Mouse (Mus musculus) erythroid progenitor cell, adult 5-6 weeks (primary cell): Measurements from ENCODE around the gene Zranb1. TPM values are rescaled to one million over a fixed set of nuclear protein-coding genes. Genes with fewer than 3 reads are reported as not detected.

Source experiments
- ATAC-seq: replicated peaks from 2 replicates; pipeline ENCODE4 v1.8.0; 2016; ENCODE audit warnings: moderate number of reproducible peaks, mild to moderate bottlenecking, moderate TSS enrichment, inconsistent platforms; ENCODE audit not compliant: poor library complexity, low FRiP score, severe bottlenecking
- total RNA-seq, 2 experiments: library from RNA; stranded (forward) in 1 of 2; stranded (reverse) in 1 of 2; fragments of 150-400 nt in 1 of 2; fragments of 186-747, 209-891 nt in 1 of 2; gene quantifications; 2 replicates each; pipeline versions ENCODE4 v1.2.3 to v1.2.4; 2015 to 2017; ENCODE audit warnings: low replicate concordance in 2 of 2

Zranb1 gene
- 30.6 and 33.2 TPM in 2 replicates for total RNA-seq (2015; ENCODE audit: low replicate concordance)
- total RNA-seq (2017; ENCODE audit: low replicate concordance): 62.5 and 78.7 TPM in 2 replicates

DNA sequence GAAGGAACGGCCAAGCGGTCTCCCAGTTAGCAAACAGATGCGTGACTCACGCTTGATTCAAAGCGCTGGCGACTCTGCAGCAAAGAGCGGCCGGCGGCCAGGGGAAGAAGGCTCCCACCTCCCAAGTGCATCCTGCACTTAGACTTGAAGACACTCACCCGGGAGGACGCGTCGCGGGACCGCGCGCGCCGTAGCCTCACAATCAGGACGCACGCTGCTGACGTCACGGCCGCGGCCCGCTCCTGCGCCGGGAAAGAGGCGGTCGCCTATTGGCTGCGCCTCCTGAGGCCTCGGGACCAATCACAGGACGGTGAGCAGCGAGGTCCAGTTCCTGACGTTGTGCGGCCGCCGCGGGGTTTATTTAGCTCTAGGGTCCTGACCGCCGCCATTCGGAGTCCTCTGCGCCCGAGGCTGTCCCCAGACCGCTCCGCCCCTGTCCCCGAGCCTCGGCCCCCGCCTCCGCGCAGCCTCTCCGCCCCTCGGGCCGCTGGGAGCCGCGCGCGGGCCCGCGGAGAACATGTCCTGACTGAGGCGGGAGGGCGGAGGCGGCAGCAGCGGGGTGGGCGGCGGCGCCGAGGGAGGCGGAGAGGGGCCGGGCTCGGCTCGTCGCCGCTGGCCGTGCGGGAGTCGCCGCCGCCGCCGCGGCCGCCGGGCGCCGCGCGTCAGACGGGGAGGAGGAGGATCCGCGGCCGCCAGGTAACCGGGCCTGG, at the start of gene Zranb1:
Gene Zranb1 (plus strand): TSS at position 293 of the 710 bp plus-strand sequence.
- peak; percentile 94 for ATAC-seq

DNA sequence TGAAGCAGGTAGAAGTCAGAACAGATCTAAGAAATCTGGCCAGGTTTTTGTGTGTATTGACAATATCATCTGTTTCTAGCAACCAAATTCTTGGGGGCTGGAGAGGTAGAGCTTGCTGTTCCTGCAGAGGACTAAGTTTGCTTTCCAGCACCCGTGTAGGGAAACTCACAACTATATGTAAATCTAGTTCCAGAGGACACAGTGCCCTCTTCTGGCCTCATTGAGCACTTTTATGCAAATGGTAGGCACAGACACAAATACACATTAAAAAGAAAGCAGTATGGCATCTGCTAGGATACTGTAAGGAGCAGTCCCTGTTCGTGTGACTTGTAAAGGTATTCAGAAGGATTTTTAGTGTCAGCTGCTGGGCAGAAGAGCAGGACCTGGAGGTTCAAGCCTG, 48.6 kb upstream of the Zranb1 start:
- 0 out of 2 replicates have a peak, but pooled peaks have one; percentile 49 for ATAC-seq

DNA sequence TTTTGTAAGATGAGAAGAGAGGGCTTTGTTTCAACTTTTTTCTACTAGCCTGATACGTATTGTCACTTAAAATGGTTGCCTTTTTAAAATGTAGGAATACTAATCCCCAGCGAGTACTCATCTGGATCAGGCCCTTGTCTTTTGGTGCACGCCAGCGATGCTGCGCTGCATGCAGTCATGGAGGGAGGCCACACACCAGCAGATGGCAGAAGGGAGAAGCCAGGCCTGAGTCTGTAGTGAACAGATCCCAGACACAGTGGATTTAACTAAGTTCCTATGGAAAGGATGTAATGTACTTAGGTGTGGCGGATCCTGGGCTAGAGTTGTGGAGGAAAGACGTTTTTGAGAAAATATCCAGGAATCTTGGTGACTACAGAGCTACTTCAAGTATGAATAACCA, 46.9 kb upstream of the Zranb1 start:
- no peak for ATAC-seq

DNA sequence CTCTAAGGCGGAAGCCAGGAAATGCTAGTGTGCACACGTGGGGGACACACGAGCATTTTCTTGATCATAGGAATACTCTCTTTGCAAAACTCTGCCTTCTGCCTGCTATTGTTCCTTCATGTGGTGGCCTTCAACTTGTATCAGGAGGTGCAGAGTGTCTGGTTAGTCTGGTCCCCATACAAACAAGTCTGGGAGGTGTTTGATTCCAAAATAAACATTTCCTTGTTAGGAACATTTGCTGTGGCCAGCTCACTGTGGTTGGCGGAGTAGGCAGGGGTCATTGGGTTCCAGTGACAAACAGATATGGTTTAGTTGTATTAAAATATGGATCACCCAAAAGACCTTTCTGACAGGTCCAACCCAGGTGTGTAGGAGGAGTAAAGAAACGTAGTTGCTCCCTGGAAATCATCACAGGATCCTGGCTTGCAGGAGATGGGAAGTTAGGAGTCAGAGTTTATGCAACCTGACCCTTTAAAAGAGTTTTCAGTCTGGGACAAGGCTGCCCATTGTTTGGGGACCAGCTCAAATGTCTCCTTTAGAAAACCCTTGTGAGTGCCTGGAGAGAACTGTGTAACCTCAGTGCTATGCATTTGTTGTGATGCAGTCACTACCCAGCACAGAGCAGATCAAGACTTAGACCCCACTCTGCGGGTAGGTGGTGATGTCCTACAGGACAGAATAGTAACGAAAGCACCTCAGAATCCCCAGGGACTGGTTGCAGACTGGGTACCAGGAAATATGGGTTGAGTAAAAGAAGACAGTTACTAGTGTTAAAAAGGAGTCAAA, 43.7 kb upstream of the Zranb1 start:
- ATAC-seq: no peak

DNA sequence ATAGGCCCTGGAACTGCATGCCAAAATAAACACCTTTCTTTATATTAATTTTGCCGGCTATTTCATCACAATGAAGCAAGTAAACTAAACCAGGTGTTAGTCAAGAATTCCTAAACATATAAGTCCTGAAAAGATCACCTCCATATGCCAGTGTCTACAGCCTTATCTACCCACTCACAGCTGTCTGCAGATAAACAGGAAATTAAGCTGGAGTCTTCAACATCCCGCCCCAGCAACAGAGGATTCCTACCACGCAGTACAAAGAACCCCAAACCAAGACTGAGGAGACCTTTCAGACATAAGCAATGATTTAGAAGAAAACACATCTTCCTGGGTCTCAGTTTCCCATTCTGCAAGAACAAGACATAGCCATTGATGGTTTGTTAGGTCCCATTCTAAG, 42.9 kb upstream of the Zranb1 start:
- ATAC-seq: no peak

DNA sequence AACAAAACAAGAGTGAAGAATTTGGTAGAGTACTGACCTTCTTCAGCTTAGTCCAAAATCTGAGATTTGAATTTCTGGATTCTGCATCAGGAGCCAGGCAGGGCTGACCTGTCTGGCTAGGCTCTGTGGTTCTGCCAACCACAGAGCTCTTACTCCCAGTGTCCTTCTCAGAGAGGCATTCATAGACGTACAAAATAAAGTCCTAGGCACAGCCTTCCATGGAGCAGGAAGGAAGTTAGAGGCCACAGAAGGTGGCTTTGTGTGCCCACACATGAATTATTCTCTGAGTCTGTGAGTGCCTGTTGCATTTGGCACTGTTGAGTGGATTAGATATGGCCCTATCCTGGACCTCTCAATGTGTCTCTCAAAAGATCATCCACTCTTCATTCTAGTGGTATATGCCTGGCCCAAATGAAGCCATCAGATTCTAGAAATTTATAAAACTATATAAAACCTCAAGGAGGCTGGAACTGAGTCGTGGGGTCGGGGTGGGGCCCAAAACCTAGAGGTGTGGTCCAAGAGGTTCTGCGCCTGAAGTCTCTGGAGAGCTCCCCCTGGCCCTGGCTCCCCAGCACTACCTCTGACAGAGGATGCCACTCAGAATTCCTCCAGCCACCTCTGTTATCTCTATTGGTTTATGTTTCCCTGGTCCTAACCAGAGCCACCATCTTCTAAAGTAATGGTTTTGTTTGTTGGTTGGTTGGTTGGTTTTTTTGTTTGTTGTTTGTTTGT, 42.3 kb upstream of the Zranb1 start:
- ATAC-seq: no peak

DNA sequence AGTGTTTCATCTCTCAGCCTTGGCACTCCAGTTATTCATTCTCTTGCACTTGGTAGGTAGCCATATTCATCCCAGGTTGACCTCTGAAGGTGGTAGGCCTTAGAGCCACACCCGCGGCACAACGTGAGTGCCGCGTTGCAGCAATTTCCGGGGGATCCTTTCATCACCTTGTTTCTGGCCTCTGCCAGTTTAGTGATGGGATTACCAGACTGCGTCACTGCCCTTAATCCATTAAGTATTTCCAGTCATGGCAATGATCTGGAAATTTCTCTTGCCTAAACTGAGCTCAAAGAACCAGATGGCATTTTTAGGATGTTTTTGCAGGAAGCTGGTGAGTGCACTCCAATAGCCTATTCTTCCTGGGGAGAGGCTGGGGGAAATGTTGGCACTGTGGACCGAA, 41.3 kb upstream of the Zranb1 start:
- ATAC-seq: no peak

DNA sequence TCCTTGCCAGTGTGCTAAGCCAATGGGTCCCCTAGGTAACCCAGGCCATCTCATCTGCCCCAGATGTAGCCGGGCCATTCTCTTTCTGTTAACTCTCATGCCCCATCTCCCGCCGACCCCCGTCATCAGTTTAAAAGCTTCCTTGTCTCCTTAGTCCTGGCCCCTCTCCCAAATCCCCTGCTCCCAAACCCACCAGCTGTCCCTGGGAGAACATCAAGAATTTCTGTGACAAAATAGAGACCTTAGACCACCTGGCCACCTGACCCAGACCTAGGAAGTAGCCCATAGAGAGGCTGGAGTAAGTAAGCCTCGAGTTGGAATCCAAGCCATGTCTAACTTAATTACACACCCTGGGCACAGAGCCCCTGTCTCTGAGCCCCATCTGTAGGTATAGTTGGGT, 40.7 kb upstream of the Zranb1 start:
- no peak for ATAC-seq

DNA sequence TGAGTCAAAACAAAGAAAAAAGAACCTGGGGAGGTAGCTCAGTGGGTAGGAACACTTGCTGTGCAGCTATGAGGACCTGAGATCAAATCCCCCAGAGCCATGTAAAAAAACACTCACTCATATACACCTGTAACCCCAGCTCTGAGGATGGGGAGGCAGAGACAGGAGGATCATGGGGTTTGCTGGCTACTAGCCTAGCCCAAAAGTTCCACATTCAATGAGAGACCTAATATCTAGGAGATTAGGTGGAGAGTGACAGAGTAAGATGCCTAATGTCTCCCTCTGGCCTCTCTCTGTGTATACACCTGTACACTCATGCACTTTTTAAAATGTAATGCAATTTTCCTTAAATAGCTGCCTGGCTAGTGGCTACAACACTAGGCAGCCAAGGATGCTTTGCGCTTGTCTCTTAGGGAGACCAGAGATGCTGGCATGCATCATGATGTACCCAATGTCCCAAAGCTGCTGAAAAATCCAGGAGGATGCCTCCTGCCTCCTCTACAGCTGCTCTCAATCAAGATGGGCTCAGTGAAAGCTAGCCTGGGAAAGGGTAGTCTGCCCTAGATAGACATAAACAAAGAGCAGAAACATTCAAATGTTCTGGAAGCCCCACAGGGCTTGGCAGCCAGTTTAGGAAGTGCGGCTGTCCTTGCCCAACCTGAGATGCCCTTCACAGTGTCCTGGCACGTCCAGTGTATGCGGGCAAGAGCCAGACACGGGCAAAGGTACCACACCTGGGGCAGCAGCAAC, 39.2 kb upstream of the Zranb1 start:
- no peak for ATAC-seq

DNA sequence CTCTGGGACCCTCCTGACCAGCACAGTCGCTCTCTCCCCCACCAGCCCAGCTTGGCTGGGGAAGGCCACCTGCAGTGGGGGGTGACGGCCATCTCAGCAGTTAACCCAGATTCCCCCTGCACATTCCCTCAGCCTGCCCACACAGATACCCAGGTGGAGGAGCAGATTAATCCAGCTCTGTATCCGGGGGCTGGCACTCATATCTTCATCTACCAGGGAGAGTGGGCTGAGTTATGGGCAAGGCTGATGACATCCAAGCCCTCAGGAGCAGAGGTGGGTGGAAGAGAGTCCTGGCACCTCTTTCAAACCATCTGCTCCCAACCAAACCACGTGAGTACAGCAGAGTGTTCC, 38.7 kb upstream of the Zranb1 start:
- ATAC-seq: no peak

DNA sequence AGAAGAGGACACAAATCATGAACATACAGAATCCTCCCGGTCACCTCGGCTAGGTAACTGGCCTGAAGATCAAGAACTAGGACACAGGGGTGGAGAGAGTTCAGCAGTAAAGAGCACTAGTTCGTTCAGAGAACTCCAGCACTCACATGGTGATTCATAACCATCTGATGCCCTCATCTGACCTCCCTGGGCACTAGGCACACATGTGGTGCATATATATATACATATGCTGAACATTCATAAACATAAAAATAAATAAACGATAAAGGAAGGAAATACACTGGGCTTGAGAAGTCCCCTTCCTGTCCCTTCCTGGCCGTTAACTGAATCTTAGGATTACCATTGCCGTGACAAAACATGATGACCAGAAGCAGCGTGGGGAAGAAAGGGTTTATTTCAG, 38.1 kb upstream of the Zranb1 start:
- no peak for ATAC-seq

DNA sequence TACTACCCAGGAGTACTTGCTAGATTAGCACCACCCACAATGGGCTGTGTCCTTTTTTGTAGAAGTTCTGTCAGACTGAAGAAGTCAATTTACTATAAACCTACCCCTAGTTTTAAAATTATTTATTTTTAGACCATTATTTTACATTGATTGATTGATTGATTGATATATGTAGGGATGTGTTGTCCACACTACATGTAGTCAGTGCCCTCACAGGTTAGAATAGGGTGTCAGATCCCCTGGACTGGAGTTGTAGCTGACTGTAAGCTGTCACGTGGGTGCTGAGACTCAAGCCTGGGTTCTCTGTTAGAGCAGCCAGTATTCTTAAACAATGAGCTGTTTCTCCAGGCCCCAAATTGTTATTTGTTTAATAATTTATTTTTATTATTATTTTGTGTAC, 37.6 kb upstream of the Zranb1 start:
- no peak for ATAC-seq

DNA sequence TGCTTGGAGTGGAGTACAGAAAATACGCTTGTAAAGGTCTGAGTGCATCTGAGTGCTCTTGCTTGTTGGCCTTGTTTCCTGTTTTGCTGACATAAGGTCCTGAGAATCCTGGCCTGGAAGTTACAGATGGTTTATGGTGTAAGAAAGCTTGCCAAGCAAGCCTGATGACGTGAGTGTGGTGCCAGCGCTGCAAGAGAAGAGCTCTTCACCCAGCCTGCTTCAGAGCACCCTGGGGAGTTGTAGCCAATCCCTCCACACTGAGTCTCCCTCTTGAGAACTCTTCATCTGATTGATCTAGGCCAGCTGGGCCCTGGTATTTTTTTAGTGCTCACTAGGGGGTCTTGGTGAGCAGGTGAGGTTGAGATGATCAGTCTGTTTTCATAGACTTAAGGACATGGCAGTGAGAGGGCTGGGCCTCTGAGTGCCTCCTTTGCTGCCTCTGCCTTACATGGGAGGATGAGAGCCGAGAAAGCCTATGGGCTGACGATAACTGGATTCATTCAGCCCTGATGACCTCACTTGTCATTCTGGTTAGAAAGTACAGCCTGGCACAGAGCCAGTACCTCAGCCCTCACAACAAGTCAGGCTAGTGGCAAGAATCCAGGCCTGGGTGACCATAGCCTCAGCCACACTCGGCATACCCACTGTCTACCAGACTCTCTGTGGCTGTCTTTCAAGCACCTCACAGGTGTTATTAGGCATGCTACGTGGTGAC, 35.9 kb upstream of the Zranb1 start:
- no peak for ATAC-seq

DNA sequence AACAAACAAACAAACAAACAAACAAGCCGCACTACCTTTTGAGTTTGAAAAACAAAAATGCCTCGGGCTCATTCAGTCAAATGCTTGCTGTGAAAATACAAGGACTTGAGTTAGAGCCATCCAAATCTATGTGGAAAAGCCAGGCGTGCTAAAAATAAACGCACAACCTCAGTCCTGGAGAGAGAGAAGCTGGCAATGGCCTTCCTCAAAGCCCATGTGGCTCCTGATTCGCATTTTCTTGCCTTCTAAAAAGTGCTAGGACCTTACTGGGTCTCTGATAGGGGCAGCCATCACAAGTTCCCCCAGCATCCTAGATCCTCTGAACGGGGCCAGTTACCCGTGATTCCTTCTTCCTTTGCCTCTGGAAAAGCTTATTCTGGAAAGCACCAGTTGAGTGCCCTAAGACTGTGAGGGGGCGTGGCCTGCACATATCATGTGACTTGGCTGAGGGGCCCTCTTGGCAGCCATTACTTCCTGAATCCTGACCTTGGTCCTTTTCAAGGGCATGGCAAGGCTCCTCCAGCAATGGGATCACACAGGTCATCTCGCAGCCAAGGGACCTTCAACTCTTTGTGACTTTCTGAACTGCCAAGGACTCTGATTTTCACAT, 34.6 kb upstream of the Zranb1 start:
- no peak for ATAC-seq

DNA sequence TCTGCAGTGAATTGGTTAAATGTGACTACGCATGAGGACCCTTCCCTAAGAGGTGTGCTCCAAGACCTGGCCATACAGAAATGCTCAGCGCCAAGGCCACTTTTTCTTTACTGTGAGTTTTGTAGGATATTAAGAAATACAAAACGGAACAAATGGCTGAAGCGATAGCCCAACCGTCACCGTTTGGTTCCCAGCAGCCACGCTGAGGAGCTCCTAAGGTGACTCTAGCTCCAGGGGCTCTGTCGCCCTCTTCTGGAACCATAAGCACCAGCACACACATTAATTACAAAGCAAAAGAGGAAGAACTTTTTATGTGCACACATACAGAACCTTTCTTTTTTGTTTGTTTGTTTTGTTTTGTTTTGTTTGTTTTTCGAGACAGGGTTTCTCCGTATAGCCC, 33.7 kb upstream of the Zranb1 start:
- peak; percentile 57; the same call in 1 of the 2 replicates for ATAC-seq

DNA sequence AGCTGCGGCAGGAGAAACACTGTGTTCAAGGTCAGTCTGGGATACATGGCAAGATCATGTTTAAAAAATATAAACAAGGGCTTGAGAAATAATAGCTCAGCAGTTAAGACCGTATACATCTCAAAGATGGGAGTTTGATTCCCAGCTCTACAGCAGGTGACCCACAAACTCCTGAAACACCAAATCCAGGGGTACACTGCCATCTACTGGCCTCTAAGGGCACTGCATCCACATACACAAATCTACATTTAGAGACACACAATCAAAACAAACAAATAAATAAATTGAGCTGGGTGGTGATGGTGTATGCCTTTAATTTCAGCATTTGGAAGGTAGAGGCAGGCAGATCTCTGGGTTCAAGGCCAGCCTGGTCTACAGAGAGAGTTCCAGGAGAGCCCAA, 32.7 kb upstream of the Zranb1 start:
- ATAC-seq: no peak

DNA sequence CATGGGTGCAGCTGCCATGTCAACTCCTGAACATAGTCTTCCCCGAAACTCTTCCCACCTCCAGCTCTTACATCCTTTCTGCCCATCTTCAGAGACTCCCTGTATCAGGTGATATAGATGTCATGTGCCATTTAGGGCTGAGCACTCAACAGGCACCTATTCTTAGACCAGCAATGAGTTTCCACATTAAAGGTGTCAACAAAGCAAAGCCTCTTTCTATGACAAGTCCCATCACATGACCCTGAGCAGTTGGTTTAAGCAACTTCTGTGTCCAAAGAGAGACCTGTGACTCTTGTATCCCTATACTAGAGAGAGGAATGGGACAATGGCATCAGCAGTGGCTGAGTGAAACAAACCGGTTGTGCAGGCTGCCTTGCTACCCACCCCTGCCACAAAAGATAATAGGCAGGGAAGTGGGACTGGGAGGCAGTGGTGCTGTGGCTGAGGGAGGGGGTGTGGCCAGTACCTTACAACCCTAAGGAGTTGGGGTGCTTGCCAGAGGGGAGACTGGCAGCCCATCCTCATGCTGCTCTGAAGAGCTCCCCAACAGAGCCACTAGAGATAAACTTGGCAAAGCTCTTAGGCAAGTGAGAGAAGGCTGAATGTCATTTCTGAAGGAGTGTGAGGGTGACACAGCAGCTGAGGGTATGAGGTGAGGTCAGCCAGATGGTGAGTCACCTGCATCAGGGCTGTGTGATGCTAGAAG, 30.0 kb upstream of the Zranb1 start:
- no peak for ATAC-seq

DNA sequence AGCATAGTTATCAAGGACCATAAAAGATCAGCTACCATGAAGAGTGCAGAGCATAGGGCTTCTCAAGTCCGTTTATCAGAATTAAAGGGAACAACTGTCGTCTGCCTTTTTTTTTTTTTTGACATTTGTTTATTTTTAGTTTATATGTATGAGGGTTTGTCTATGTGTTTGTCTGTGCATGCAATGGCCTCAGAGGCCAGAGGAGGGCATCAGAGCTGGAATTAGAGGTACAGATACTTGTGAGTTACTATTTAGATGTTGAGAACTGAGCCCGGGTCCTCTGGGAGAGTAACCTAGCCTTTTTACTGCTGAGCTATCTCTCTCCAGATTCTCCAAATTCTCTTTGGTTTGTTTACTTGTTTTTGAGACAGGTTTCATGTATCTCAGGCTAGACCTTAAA, 27.1 kb upstream of the Zranb1 start:
- no peak for ATAC-seq
